In the genomic region with DNA sequence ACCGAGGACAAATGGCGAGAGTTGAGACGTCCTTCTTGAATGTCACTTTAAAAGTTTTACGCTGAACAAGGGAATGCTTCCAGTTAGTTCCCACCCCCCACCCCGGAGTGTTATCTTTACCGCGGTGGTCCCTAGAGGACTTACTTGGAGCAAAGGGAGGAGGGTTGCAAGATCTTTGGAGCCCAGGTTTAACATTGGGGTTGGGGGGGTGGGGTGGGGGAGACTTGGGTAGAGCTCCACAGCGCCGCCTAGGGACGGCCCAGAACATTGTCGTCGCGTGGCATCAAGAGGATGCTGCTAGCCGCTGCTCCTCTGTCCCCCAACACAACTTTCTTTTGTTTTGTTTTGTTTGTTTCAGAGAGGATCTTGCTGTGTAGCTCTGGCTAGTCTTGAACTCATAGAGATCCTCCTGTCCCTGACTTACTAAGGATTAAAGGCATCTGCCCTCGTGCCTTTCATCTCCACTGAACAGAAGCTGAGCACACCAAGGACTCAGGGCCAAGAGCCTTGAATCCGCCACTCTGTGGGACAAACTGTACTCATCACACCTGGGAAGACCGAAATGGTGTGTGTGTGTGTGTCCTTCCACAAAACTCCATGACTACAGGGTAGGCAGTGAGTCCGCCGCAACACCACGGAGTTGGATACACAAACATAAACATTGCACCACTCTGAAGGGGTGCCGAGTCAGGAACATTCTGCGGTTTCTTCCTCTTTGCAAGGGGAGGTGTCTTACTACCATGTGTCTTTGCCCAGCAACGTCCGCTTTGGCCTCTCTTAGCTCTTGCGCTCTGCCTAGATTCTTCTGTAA, we compare ENCODE assay signal across 8 mouse cellular contexts. TPM values are rescaled to one million over a fixed set of nuclear protein-coding genes. Genes with fewer than 3 reads are reported as not detected.
DNase-seq lines count a peak whose midpoint lies in the region; ATAC-seq and TF ChIP-seq lines count a peak whose summit lies in the region.

No protein-coding gene starts in this region.

- H3K9me3 ChIP-seq in lung, postnatal 0 days (ENCODE audit: low read length): no peaks in the 10 kb centered on the region

- peaks cover 58% of the 10 kb centered on the region for H3K4me1 ChIP-seq in bone marrow macrophage, adult 2 months (ENCODE audit: control insufficient read depth, insufficient read depth, low read length)
- H3K4me1 ChIP-seq in lung, postnatal 0 days (ENCODE audit: insufficient read depth, low read depth, low read length): peaks cover 16% of the 10 kb centered on the region; the same call in 1 of the 2 replicates

- peaks cover 15% of the 10 kb centered on the region for H3K36me3 ChIP-seq in lung, postnatal 0 days (ENCODE audit: insufficient read depth, low read length)

- peak; percentile 89 for DNase-seq in ES-CJ7 (ENCODE audit: low read depth, low spot score)
- peak; percentile 82 to 88 for DNase-seq in heart, postnatal 10 days
- peak; percentile 43 for DNase-seq in layer of hippocampus, adult 9-10 months (ENCODE audit: low spot score)
- peak; percentile 91 for DNase-seq in lung, postnatal 0 days (ENCODE audit: low spot score)
- peak; percentile 38 for DNase-seq in retina, postnatal 7 days (ENCODE audit: low read depth, low spot score)

- peak overlapping the region; percentile 63 for H3K4me2 ChIP-seq in lung, postnatal 0 days (replicated peaks; ENCODE audit: low read depth, low read length)

- H3K27me3 ChIP-seq in lung, postnatal 0 days (replicated peaks; ENCODE audit: insufficient read depth, low read length): no peaks in the 10 kb centered on the region

- H3K27ac ChIP-seq in bone marrow macrophage, adult 2 months (ENCODE audit: insufficient read depth, low read depth, low read length): peak overlapping the region; percentile 76
- peak overlapping the region; percentile 100 for H3K27ac ChIP-seq in lung, postnatal 0 days (ENCODE audit: low read length)

- TF ChIP-seq EP300 in lung, postnatal 0 days (IDR thresholded peaks at IDR 0.05): peak; percentile 84

- peak; percentile 84 for TF ChIP-seq CTCF in bone marrow macrophage, adult 2 months (IDR thresholded peaks at IDR 0.05; ENCODE audit: low read depth, low read length)
- peak; percentile 72 for TF ChIP-seq CTCF in lung, postnatal 0 days (IDR thresholded peaks at IDR 0.05)

- peak overlapping the region; percentile 68 for H3K4me3 ChIP-seq in bone marrow macrophage, adult 2 months (ENCODE audit: insufficient read depth, low read length)
- H3K4me3 ChIP-seq in lung, postnatal 0 days (ENCODE audit: low read depth, low read length): peak overlapping the region; percentile 71

- peak; percentile 42 for ATAC-seq in erythroblast, adult 5-6 weeks (replicated peaks; ENCODE audit: low FRiP score, poor library complexity, severe bottlenecking)
- peak; percentile 9 for ATAC-seq in lung, postnatal 0 days
- no peak for ATAC-seq in inflammation-experienced regulatory T-cells, adult 6 months

- intact Hi-C loops in heart, postnatal 10 days (cut with DNase I): loop anchor here (1.0 to 5.0 kb wide), 6 partner anchors 38 to 129 kb away; no protein-coding TSS in a partner anchor

- H3K9ac ChIP-seq in lung, postnatal 0 days (replicated peaks; ENCODE audit: low read depth): peak overlapping the region; percentile 72

- TF ChIP-seq POLR2A in bone marrow macrophage, adult 2 months (IDR thresholded peaks at IDR 0.05; ENCODE audit: borderline replicate concordance, low read depth, low read length): no peak

- 15% methylated on average over 25 of the region's 25 CpGs for WGBS in lung, postnatal 0 days

RNA-seq across cellular contexts. Expression of gene Ergic1, which starts 52.1 kb away (rescaled TPM):
- polyA plus RNA-seq in bone marrow macrophage, adult 2 months (2012; ENCODE audit: insufficient read depth, insufficient read length, missing spikeins): 30.6 and 37.2 TPM in 2 replicates
- 23.4 and 26.1 TPM in 2 replicates for total RNA-seq in erythroblast, adult 5-6 weeks (2015; ENCODE audit: low replicate concordance)
- total RNA-seq in erythroblast, adult 5-6 weeks (2017; ENCODE audit: low replicate concordance): 2.1 and 10.3 TPM in 2 replicates
- 10 to 100 TPM; 84.4 to 87.8 TPM for total RNA-seq in heart, postnatal 10 days (2021)
- 47.9 and 50.6 TPM in 2 replicates for polyA plus RNA-seq in lung, postnatal 0 days (2015; fragmentation: Nextera tagmentation; extraction: Ambion mirVana)
- 10 to 100 TPM; 35.9 to 50.4 (median 39.8) TPM for polyA plus RNA-seq in inflammation-experienced regulatory T-cells, adult 6 months (2017; shearing (Covaris generic))

RNA-seq across cellular contexts. Expression of gene Dusp1, which starts 52.8 kb away (rescaled TPM):
- 25.8 and 32.2 TPM in 2 replicates for polyA plus RNA-seq in bone marrow macrophage, adult 2 months (2012; ENCODE audit: insufficient read depth, insufficient read length, missing spikeins)
- total RNA-seq in erythroblast, adult 5-6 weeks (2015; ENCODE audit: low replicate concordance): 54.8 and 66.0 TPM in 2 replicates
- 9.5 and 13.1 TPM in 2 replicates for total RNA-seq in erythroblast, adult 5-6 weeks (2017; ENCODE audit: low replicate concordance)
- total RNA-seq in heart, postnatal 10 days (2021): 100 to 1,000 TPM in 1 of 2 experiments, 10 to 100 TPM in 1; 60.1 to 100 TPM
- polyA plus RNA-seq in lung, postnatal 0 days (2015; fragmentation: Nextera tagmentation; extraction: Ambion mirVana): 68.4 and 79.3 TPM in 2 replicates
- 10 to 100 TPM; 31.4 to 56.0 (median 32.0) TPM for polyA plus RNA-seq in inflammation-experienced regulatory T-cells, adult 6 months (2017; shearing (Covaris generic))

Comparison
In these comparisons a context has a peak if more than half of its experiments do, and no peak if none do; other contexts are left out.
1. DNase-seq: peak in every context shown above with its lines; median percentile 91 in lung, postnatal 0 days; 89 in ES-CJ7; 85 in heart, postnatal 10 days; 43 in layer of hippocampus, adult 9-10 months; 38 in retina, postnatal 7 days.